Mouse (Mus musculus): Measurements from ENCODE around the gene Lsm3.

The Lsm3 gene

GRCm38 (mm10) chr6:91559371-91559770, 43.6 kb downstream of the Lsm3 start:
- no peak for DNase-seq

- no peak for DNase-seq
These were observed 44.5 kb downstream of the Lsm3 start for GRCm38 (mm10) chr6:91560186-91560585.

- no peak for DNase-seq
These were observed 47.3 kb downstream of the Lsm3 start for GRCm38 (mm10) chr6:91563031-91563430.

- no peak for DNase-seq
These were observed 50.7 kb downstream of the Lsm3 start for GRCm38 (mm10) chr6:91566407-91566806.

Measured in lung, postnatal 14 days (tissue).